Mouse (Mus musculus): Measurements from ENCODE around the gene Wnt4. TPM values are rescaled to one million over a fixed set of nuclear protein-coding genes. Genes with fewer than 3 reads are reported as not detected.
A peak's percentile ranks its signal among the peaks of the same experiment; 100 is the strongest.

Gene Wnt4
- polyA plus RNA-seq, 1 experiment from 2014 or later: 0.48 TPM

- peak overlapping the region; percentile 87 for H3K4me2 ChIP-seq (ENCODE audit: low read depth, low read length)
- H3K36me3 ChIP-seq (ENCODE audit: control insufficient read depth, insufficient read depth, low read length): no peaks in the 10 kb centered on the region
- peak overlapping the region; percentile 63 for H3K9ac ChIP-seq (ENCODE audit: low read length)
- no peaks in the 10 kb centered on the region for H3K9me3 ChIP-seq (ENCODE audit: control insufficient read depth, low read length)
- H3K27ac ChIP-seq (ENCODE audit: low read length): no peak overlapping the region
- peaks cover 61% of the 10 kb centered on the region for H3K27me3 ChIP-seq (ENCODE audit: control insufficient read depth, insufficient read depth, low read depth, low read length)
- 1% methylated on average over 43 of the region's 46 CpGs for WGBS
- peaks cover 19% of the 10 kb centered on the region for H3K4me1 ChIP-seq (replicated peaks; ENCODE audit: control insufficient read depth, insufficient read depth, low read length)
- peak; percentile 32; the same call in 1 of the 2 replicates for ATAC-seq (ENCODE audit: low read depth)
- peak overlapping the region; percentile 56 for H3K4me3 ChIP-seq (ENCODE audit: low read length)
Observed at GRCm38 (mm10) chr4:137276443-137277165, 685 bp upstream of the Wnt4 start.

- H3K36me3 ChIP-seq (ENCODE audit: control insufficient read depth, insufficient read depth, low read length): no peaks in the 10 kb centered on the region
- peaks cover 66% of the 10 kb centered on the region for H3K27me3 ChIP-seq (ENCODE audit: control insufficient read depth, insufficient read depth, low read depth, low read length)
- peaks cover 21% of the 10 kb centered on the region for H3K4me1 ChIP-seq (replicated peaks; ENCODE audit: control insufficient read depth, insufficient read depth, low read length)
- ATAC-seq (ENCODE audit: low read depth): no peak
- H3K4me2 ChIP-seq (ENCODE audit: low read depth, low read length): peak overlapping the region; percentile 87
- H3K9ac ChIP-seq (ENCODE audit: low read length): peak overlapping the region; percentile 55
- H3K9me3 ChIP-seq (ENCODE audit: control insufficient read depth, low read length): no peaks in the 10 kb centered on the region
- no peak overlapping the region for H3K27ac ChIP-seq (ENCODE audit: low read length)
- peak overlapping the region; percentile 56 for H3K4me3 ChIP-seq (ENCODE audit: low read length)
- WGBS: under 1% methylated on average over 46 of the region's 71 CpGs
Observed at GRCm38 (mm10) chr4:137277600-137278143, 383 bp downstream of the Wnt4 start.

GRCm38 (mm10) chr4:137278144-137279040 is 1.1 kb downstream of the Wnt4 start:
- H3K36me3 ChIP-seq (ENCODE audit: control insufficient read depth, insufficient read depth, low read length): no peaks in the 10 kb centered on the region
- ATAC-seq (ENCODE audit: low read depth): no peak
- peak overlapping the region; percentile 56 for H3K4me3 ChIP-seq (ENCODE audit: low read length)
- H3K27me3 ChIP-seq (ENCODE audit: control insufficient read depth, insufficient read depth, low read depth, low read length): peaks cover 71% of the 10 kb centered on the region
- 2% methylated on average over 22 of the region's 22 CpGs for WGBS
- H3K27ac ChIP-seq (ENCODE audit: low read length): no peak overlapping the region
- peaks cover 25% of the 10 kb centered on the region for H3K4me1 ChIP-seq (replicated peaks; ENCODE audit: control insufficient read depth, insufficient read depth, low read length)
- H3K4me2 ChIP-seq (ENCODE audit: low read depth, low read length): peak overlapping the region; percentile 87
- H3K9ac ChIP-seq (ENCODE audit: low read length): no peak overlapping the region; the same call in 1 of the 2 replicates
- no peaks in the 10 kb centered on the region for H3K9me3 ChIP-seq (ENCODE audit: control insufficient read depth, low read length)

GRCm38 (mm10) chr4:137279346-137279745 is 2.1 kb downstream of the Wnt4 start:
- H3K27me3 ChIP-seq (ENCODE audit: control insufficient read depth, insufficient read depth, low read depth, low read length): peaks cover 79% of the 10 kb centered on the region
- peaks cover 25% of the 10 kb centered on the region for H3K4me1 ChIP-seq (replicated peaks; ENCODE audit: control insufficient read depth, insufficient read depth, low read length)
- 24% methylated on average over 5 of the region's 5 CpGs for WGBS
- no peaks in the 10 kb centered on the region for H3K36me3 ChIP-seq (ENCODE audit: control insufficient read depth, insufficient read depth, low read length)
- peak; percentile 19; the same call in 1 of the 2 replicates for ATAC-seq (ENCODE audit: low read depth)
- no peak overlapping the region for H3K9ac ChIP-seq (ENCODE audit: low read length)
- no peak overlapping the region for H3K4me3 ChIP-seq (ENCODE audit: low read length)
- no peak overlapping the region for H3K4me2 ChIP-seq (ENCODE audit: low read depth, low read length)
- no peaks in the 10 kb centered on the region for H3K9me3 ChIP-seq (ENCODE audit: control insufficient read depth, low read length)
- no peak overlapping the region for H3K27ac ChIP-seq (ENCODE audit: low read length)

- no peak overlapping the region for H3K9ac ChIP-seq (ENCODE audit: low read length)
- 79% methylated on average over 3 of the region's 3 CpGs for WGBS
Observed at GRCm38 (mm10) chr4:137281273-137281672, 4.0 kb downstream of the Wnt4 start.

GRCm38 (mm10) chr4:137282122-137282521 is 4.8 kb downstream of the Wnt4 start:
- Histone ChIP-seq H3K4me1 (replicated peaks; ENCODE audit: control insufficient read depth, insufficient read depth, low read length) (peaks cover 22% of the 10 kb centered on the region), H3K27me3 (ENCODE audit: control insufficient read depth, insufficient read depth, low read depth, low read length) (peaks cover 53% of the 10 kb centered on the region), H3K4me2 (ENCODE audit: low read depth, low read length) (no peak overlapping the region), H3K27ac (ENCODE audit: low read length) (no peak overlapping the region), H3K4me3 (ENCODE audit: low read length) (no peak overlapping the region), H3K36me3 (ENCODE audit: control insufficient read depth, insufficient read depth, low read length) (no peaks in the 10 kb centered on the region), H3K9me3 (ENCODE audit: control insufficient read depth, low read length) (no peaks in the 10 kb centered on the region), H3K9ac (ENCODE audit: low read length) (no peak overlapping the region)
- WGBS: 77% methylated on average over 5 of the region's 5 CpGs
- ATAC-seq (ENCODE audit: low read depth): no peak

More at GRCm38 (mm10) chr4:137281273-137281672, 4.0 kb downstream of the Wnt4 start:
- Histone ChIP-seq H3K4me1 (replicated peaks; ENCODE audit: control insufficient read depth, insufficient read depth, low read length) (peaks cover 25% of the 10 kb centered on the region), H3K27me3 (ENCODE audit: control insufficient read depth, insufficient read depth, low read depth, low read length) (peaks cover 62% of the 10 kb centered on the region), H3K4me2 (ENCODE audit: low read depth, low read length) (no peak overlapping the region), H3K4me3 (ENCODE audit: low read length) (no peak overlapping the region), H3K36me3 (ENCODE audit: control insufficient read depth, insufficient read depth, low read length) (no peaks in the 10 kb centered on the region), H3K27ac (ENCODE audit: low read length) (no peak overlapping the region), H3K9me3 (ENCODE audit: control insufficient read depth, low read length) (no peaks in the 10 kb centered on the region)
- no peak for ATAC-seq (ENCODE audit: low read depth)

- H3K4me1 ChIP-seq (replicated peaks; ENCODE audit: control insufficient read depth, insufficient read depth, low read length): peaks cover 18% of the 10 kb centered on the region
- H3K27me3 ChIP-seq (ENCODE audit: control insufficient read depth, insufficient read depth, low read depth, low read length): peaks cover 47% of the 10 kb centered on the region
- no peak for ATAC-seq (ENCODE audit: low read depth)
- H3K27ac ChIP-seq (ENCODE audit: low read length): no peak overlapping the region
- H3K4me2 ChIP-seq (ENCODE audit: low read depth, low read length): no peak overlapping the region
- H3K9me3 ChIP-seq (ENCODE audit: control insufficient read depth, low read length): no peaks in the 10 kb centered on the region
- H3K36me3 ChIP-seq (ENCODE audit: control insufficient read depth, insufficient read depth, low read length): no peaks in the 10 kb centered on the region
- WGBS: 15% methylated on average over 17 of the region's 17 CpGs
- no peak overlapping the region for H3K4me3 ChIP-seq (ENCODE audit: low read length)
- H3K9ac ChIP-seq (ENCODE audit: low read length): no peak overlapping the region
Observed at GRCm38 (mm10) chr4:137282584-137283406, 5.5 kb downstream of the Wnt4 start.

- no peak for ATAC-seq (ENCODE audit: low read depth)
- Histone ChIP-seq H3K27ac (ENCODE audit: low read length) (no peak overlapping the region), H3K9me3 (ENCODE audit: control insufficient read depth, low read length) (no peaks in the 10 kb centered on the region), H3K4me2 (ENCODE audit: low read depth, low read length) (no peak overlapping the region), H3K9ac (ENCODE audit: low read length) (no peak overlapping the region), H3K27me3 (ENCODE audit: control insufficient read depth, insufficient read depth, low read depth, low read length) (peaks cover 41% of the 10 kb centered on the region), H3K4me3 (ENCODE audit: low read length) (no peak overlapping the region), H3K36me3 (ENCODE audit: control insufficient read depth, insufficient read depth, low read length) (no peaks in the 10 kb centered on the region), H3K4me1 (replicated peaks; ENCODE audit: control insufficient read depth, insufficient read depth, low read length) (peaks cover 14% of the 10 kb centered on the region)
- WGBS: 12% methylated on average over 4 of the region's 4 CpGs
Observed at GRCm38 (mm10) chr4:137283407-137283732, 6.1 kb downstream of the Wnt4 start.
